Mouse (Mus musculus) midbrain, embryonic 10.5 days (tissue): ENCODE measurements around the gene Col4a1. TPM values are rescaled to one million over a fixed set of nuclear protein-coding genes. Genes with fewer than 3 reads are reported as not detected.

Experiments
- DNase-seq: peaks from one replicate; pipeline ENCODE4 v3.0.0-alpha.2; 2017; ENCODE audit warnings: low spot score
- H3K27ac ChIP-seq: fragments of 300-500 bp; sonication (generic); replicated peaks from 2 replicates; pipeline ENCODE4 v1.5.1; 2016; ENCODE audit warnings: mild to moderate bottlenecking
- H3K27me3 ChIP-seq: fragments of 300-500 bp; sonication (generic); 2 replicates; pipeline ENCODE4 v1.6.1; 2016; ENCODE audit warnings: low read depth, mild to moderate bottlenecking; ENCODE audit not compliant: poor library complexity, severe bottlenecking
- H3K36me3 ChIP-seq: fragments of 300-500 bp; sonication (generic); 2 replicates; pipeline ENCODE4 v1.6.1; 2016; ENCODE audit warnings: mild to moderate bottlenecking, moderate library complexity
- H3K4me1 ChIP-seq: fragments of 300-500 bp; sonication (generic); 2 replicates; pipeline ENCODE4 v1.6.1; 2016
- H3K4me3 ChIP-seq: fragments of 300-500 bp; sonication (generic); 2 replicates; pipeline ENCODE4 v1.5.1; 2016; ENCODE audit warnings: mild to moderate bottlenecking, moderate library complexity
- H3K9me3 ChIP-seq: fragments of 300-500 bp; sonication (generic); replicated peaks from 2 replicates; pipeline ENCODE4 v1.6.1; 2016; ENCODE audit warnings: mild to moderate bottlenecking
- WGBS: fragments of 180-500 bp; shearing (Covaris S2); methylation state at CpG from one replicate; pipeline ENCODE4 v1.1.7; 2016; 5-methylcytosine and 5-hydroxymethylcytosine counted together
- polyA plus RNA-seq: library from polyadenylated mRNA; unstranded; fragments of >200 nt; fragmentation: Nextera tagmentation; extraction: Ambion mirVana; gene quantifications from 2 replicates; pipeline ENCODE4 v1.2.1, GENCODE M21; 2016

Gene Col4a1
- polyA plus RNA-seq, 1 experiment from 2014 or later: 113 TPM

DNA sequence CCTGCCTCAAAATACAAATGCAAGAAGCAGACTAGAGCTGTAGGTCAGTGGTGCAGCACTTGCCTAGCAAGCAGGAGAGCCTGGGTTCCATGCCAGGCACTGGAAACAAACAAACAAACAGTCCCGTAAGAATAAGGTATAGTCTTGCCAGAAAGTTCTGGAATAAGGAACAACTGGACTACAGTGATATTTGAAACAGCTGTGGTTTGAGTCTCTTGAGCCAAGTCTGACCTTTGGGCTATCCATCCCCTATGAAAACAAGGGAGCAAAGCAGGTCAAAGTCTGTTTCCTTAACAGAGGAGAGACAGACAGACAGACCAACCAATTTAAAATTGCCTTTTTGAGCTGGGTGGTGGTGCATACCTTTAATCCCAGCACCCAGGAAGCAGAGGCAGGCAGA is 11.1 kb upstream of the Col4a1 start:
- Histone ChIP-seq H3K4me3 (no peak overlapping the region), H3K36me3 (no peaks in the 10 kb centered on the region), H3K4me1 (peaks cover 19% of the 10 kb centered on the region), H3K27me3 (peaks cover 2% of the 10 kb centered on the region; the same call in 1 of the 2 replicates), H3K27ac (no peak overlapping the region), H3K9me3 (no peaks in the 10 kb centered on the region)
- DNase-seq: no peak
- 88% methylated on average over 1 of the region's 1 CpGs for WGBS

GRCm38 (mm10) chr8:11322724-11323585 is 10.3 kb upstream of the Col4a1 start:
- Histone ChIP-seq H3K27me3 (peaks cover 9% of the 10 kb centered on the region; the same call in 1 of the 2 replicates), H3K9me3 (no peaks in the 10 kb centered on the region), H3K4me3 (no peak overlapping the region), H3K4me1 (peaks cover 20% of the 10 kb centered on the region), H3K27ac (no peak overlapping the region), H3K36me3 (no peaks in the 10 kb centered on the region)
- 90% methylated on average over 5 of the region's 5 CpGs for WGBS
- DNase-seq: no peak

DNA sequence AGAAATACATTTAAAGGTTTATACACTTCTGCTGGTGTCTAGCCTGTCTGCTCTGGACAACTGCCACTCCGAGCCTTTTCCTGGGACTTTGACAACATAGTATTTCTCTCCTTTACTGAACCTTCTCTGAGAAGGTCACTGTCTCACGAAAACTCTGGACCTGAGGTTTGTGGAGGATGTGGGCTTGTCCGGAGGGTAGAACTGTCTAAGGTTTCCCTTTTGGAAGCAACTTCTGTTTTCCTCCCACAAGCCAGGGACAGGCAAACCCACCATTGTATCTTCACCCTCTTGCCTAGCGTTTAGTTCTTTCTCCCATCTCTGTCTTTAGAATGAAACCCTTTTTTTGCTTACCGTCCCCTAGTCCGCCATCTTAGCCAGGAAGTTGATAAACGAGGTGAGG is 9.2 kb upstream of the Col4a1 start:
- Histone ChIP-seq H3K27me3 (peaks cover 17% of the 10 kb centered on the region), H3K4me3 (no peak overlapping the region), H3K4me1 (peaks cover 24% of the 10 kb centered on the region), H3K27ac (no peak overlapping the region), H3K36me3 (no peaks in the 10 kb centered on the region), H3K9me3 (no peaks in the 10 kb centered on the region)
- 89% methylated on average over 7 of the region's 7 CpGs for WGBS
- no peak for DNase-seq

GRCm38 (mm10) chr8:11319405-11319804 is 6.8 kb upstream of the Col4a1 start:
- 89% methylated on average over 11 of the region's 11 CpGs for WGBS
- Histone ChIP-seq H3K4me3 (no peak overlapping the region), H3K9me3 (no peaks in the 10 kb centered on the region), H3K27me3 (peaks cover 42% of the 10 kb centered on the region), H3K4me1 (peaks cover 30% of the 10 kb centered on the region), H3K27ac (no peak overlapping the region), H3K36me3 (no peaks in the 10 kb centered on the region)
- no peak for DNase-seq

GRCm38 (mm10) chr8:11316118-11316517 is 3.5 kb upstream of the Col4a1 start:
- DNase-seq: no peak
- WGBS: 73% methylated on average over 6 of the region's 6 CpGs
- Histone ChIP-seq H3K27me3 (peaks cover 74% of the 10 kb centered on the region), H3K27ac (0 out of 2 replicates have a peak overlapping the region, but pooled peaks have one; percentile 23), H3K9me3 (no peaks in the 10 kb centered on the region), H3K4me1 (peaks cover 61% of the 10 kb centered on the region), H3K4me3 (no peak overlapping the region), H3K36me3 (no peaks in the 10 kb centered on the region)

DNA sequence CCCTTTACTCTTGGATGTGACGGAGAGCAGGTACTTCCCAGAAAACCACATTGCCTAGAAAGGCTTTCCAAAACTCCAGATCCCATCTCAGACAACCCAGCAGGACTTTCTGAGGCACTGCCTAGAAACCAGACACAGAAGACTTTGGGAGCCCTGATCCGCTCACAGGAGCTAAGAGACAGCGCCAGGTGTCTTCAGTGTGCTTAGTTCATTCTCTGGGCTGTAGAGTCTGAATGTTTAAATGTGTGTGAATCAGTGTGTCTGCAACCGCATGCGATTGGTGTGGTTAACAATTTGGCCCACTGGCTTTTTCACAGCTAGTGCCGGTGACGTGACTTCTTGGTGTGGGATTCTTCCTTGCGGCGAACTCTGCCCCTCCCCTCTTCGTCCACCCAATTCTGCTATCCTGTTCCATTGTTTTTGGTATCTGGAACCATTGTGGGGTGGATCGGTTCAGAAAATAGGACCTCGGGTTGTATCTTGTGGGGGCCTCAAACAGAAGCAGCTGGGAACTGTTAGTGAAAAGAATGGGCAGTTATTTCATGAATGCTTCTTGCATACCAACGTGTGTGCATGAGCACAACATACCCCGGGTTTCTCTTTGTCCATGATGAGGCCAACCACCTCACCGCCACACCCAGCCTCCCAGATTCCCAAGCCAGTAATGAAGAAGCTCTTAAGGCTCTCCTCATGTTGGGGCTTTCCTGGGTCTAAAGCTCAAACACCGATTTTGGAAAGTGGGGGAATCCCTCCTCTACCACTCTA is 2.7 kb upstream of the Col4a1 start:
- Histone ChIP-seq H3K27ac (no peak overlapping the region), H3K4me1 (peaks cover 61% of the 10 kb centered on the region), H3K9me3 (no peaks in the 10 kb centered on the region), H3K36me3 (no peaks in the 10 kb centered on the region), H3K4me3 (no peak overlapping the region), H3K27me3 (peaks cover 82% of the 10 kb centered on the region)
- 83% methylated on average over 16 of the region's 16 CpGs for whole genome bisulfite sequencing
- no peak for DNase-seq

GRCm38 (mm10) chr8:11314613-11315012 is 2.0 kb upstream of the Col4a1 start:
- H3K36me3 ChIP-seq: no peaks in the 10 kb centered on the region
- peaks cover 65% of the 10 kb centered on the region for H3K4me1 ChIP-seq
- peaks cover 90% of the 10 kb centered on the region for H3K27me3 ChIP-seq
- no peak for DNase-seq
- 71% methylated on average over 8 of the region's 8 CpGs for WGBS
- no peaks in the 10 kb centered on the region for H3K9me3 ChIP-seq
- no peak overlapping the region for H3K27ac ChIP-seq
- H3K4me3 ChIP-seq: 0 out of 2 replicates have a peak overlapping the region, but pooled peaks have one; percentile 74

DNA sequence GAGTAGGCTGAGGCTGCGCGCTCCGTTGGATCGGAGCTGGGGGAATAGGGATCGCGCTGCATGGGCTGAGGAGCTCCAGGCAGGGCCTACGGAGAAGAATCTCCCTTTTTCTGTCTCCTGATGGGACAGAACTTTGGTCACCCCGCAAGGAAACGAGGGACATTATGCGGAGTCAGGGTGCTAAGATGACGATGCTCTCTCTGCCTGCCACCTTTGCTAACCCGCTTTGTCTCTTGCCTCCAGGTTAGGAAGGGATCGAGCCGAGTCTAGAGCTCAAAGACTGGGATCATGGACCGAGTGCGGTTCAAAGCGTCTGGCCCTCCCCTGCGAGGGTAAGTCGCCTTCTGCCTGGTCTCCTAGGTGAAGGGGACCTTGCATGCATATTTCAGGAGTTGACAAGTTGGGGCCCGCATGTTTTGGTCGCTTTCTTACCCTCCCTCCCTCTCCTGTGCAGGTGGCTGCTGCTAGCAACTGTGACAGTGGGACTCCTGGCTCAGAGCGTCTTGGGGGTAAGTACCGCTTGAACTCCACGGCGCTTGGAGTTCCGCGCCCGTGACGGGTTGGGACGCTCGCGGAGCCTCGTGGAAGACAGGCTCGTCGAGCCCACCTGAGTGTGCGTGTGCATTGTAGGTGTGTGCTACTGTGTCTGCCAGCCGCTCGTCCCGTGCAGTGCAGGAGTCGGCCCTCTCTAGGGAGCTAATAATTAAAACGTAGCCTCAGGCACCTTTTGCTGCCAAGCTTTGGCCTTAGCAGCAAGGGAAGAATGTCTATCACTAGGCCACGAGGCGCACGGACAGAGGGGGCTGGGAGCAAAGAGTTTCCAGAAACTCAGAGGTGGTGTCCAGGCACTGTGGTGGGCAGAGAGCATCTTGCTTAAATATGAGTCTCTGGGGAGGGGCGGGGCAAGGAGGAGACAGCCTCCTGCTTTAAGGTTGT is 818 bp upstream of the Col4a1 start:
- peak; percentile 42 for DNase-seq
- H3K27ac ChIP-seq: peak overlapping the region; percentile 88
- WGBS: under 1% methylated on average over 45 of the region's 45 CpGs
- peaks cover 74% of the 10 kb centered on the region for H3K4me1 ChIP-seq
- peak overlapping the region; percentile 74 for H3K4me3 ChIP-seq
- H3K9me3 ChIP-seq: no peaks in the 10 kb centered on the region
- H3K36me3 ChIP-seq: no peaks in the 10 kb centered on the region
- peaks cover 97% of the 10 kb centered on the region for H3K27me3 ChIP-seq

- no peaks in the 10 kb centered on the region for H3K36me3 ChIP-seq
- peak overlapping the region; percentile 74 for H3K4me3 ChIP-seq
- peaks cover 100% of the 10 kb centered on the region for H3K27me3 ChIP-seq
- no peaks in the 10 kb centered on the region for H3K9me3 ChIP-seq
- under 1% methylated on average over 34 of the region's 34 CpGs for WGBS
- peak overlapping the region; percentile 88 for H3K27ac ChIP-seq
- DNase-seq: peak; percentile 58
- H3K4me1 ChIP-seq: peaks cover 75% of the 10 kb centered on the region
These were observed 811 bp downstream of the Col4a1 start for GRCm38 (mm10) chr8:11311681-11312348.

GRCm38 (mm10) chr8:11310049-11310448 is 2.6 kb downstream of the Col4a1 start:
- no peak for DNase-seq
- H3K36me3 ChIP-seq: no peaks in the 10 kb centered on the region
- H3K9me3 ChIP-seq: no peaks in the 10 kb centered on the region
- H3K27ac ChIP-seq: no peak overlapping the region
- H3K4me3 ChIP-seq: 0 out of 2 replicates have a peak overlapping the region, but pooled peaks have one; percentile 2
- H3K4me1 ChIP-seq: peaks cover 64% of the 10 kb centered on the region
- peaks cover 99% of the 10 kb centered on the region for H3K27me3 ChIP-seq
- 67% methylated on average over 2 of the region's 2 CpGs for WGBS

DNA sequence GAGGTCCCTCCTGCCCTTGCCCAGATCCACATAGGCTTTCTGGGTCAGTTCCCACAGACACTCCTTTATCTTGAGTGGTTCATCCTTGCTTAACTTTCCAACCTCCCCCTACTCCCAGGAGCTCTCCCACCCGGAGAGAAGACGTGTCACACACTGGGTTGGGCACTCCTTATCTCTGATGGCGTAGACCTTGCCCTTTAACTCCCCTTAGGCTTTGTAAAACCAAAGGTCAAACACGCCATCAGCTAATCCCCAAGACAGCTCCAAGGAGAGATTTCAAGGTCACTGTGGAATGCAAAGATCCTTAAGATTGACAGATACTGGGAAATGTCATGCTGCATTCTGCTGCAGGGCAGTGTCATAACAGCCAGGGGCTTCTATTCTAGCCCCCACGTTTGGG is 3.4 kb downstream of the Col4a1 start:
- Histone ChIP-seq H3K4me1 (peaks cover 61% of the 10 kb centered on the region), H3K27me3 (peaks cover 99% of the 10 kb centered on the region), H3K4me3 (no peak overlapping the region), H3K36me3 (no peaks in the 10 kb centered on the region), H3K27ac (no peak overlapping the region), H3K9me3 (no peaks in the 10 kb centered on the region)
- no peak for DNase-seq
- WGBS: 20% methylated on average over 5 of the region's 5 CpGs
